Mouse (Mus musculus): ENCODE measurements around the gene Tll1.

DNA sequence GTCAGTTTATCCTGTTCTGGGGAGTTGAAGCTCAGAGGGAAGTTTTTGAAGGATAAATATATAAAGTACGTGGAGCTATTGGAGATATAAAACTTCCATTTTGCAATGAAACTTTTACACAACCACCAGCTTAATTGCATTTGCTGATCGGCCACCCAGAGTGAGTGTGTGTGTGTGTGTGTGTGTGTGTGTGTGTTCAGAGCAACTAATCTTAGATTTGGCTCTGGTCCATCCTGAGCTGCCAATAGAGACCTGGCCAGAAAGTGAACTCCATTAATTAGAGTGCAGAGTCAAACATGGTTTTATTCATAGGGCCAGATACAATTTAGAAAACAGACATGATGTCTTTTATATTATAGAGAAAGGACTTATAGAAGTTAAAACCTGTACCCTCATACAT is 32.6 kb upstream of the Tll1 start:
- TF ChIP-seq CTCF (IDR thresholded peaks at IDR 0.05; ENCODE audit: extremely low read depth, insufficient read depth, insufficient read length, insufficient replicate concordance): no peak
- no peak for TF ChIP-seq POLR2A (IDR thresholded peaks at IDR 0.05; ENCODE audit: low read depth, low read length)

Measured in spleen, adult 2 months (tissue).